Mouse (Mus musculus): ENCODE results near the gene Olfr837. TPM values are rescaled to one million over a fixed set of nuclear protein-coding genes. Genes with fewer than 3 reads are reported as not detected.
"Not testable (repeated sequence)": the region's sequence is repeated elsewhere in the genome, so short reads cannot be mapped to it uniquely, and the experiment has no call there.

Olfr837 gene
- total RNA-seq (2021) = not detected in 2 replicates
- long read RNA-seq = 0 reads

GRCm38 (mm10) chr9:19136017-19136416 is at the start of gene Olfr837:
Gene Olfr837, plus strand, starts transcription at chr9:19136317.
- no peak for DNase-seq

- DNase-seq = not testable (repeated sequence)
These were observed 43.0 kb upstream of the Olfr837 start for GRCm38 (mm10) chr9:19092889-19093753.

- DNase-seq = no peak
These were observed 38.8 kb upstream of the Olfr837 start for GRCm38 (mm10) chr9:19097286-19097685.

- DNase-seq = no peak
These were observed 16.0 kb upstream of the Olfr837 start, which contains the start of gene Olfr836 for GRCm38 (mm10) chr9:19120082-19120481. Gene Olfr836, plus strand, starts transcription at chr9:19120382.

GRCm38 (mm10) chr9:19177212-19177611 is 41.1 kb downstream of the Olfr837 start, which contains the start of gene Olfr839-ps1:
Gene Olfr839-ps1, minus strand, starts transcription at chr9:19177312.
- DNase-seq = no peak

Other genes with a start within 250 kb of the Olfr837 start
- not detected in 2 replicates for gene Olfr832, start 199.2 kb upstream of the Olfr837 start, total RNA-seq (2021)
- not detected in 2 replicates for gene Olfr834, start 148.3 kb upstream of the Olfr837 start, total RNA-seq (2021)
- gene Olfr835, start 103.6 kb upstream of the Olfr837 start, total RNA-seq (2021) = not detected in 2 replicates
- gene Olfr836, start 15.9 kb upstream of the Olfr837 start, total RNA-seq (2021) = not detected in 2 replicates
- gene Olfr839-ps1, start 41.0 kb downstream of the Olfr837 start, total RNA-seq (2021) = 0.03 TPM in 1 of 2 replicates, not detected in the other
- not detected in 2 replicates for gene Olfr843, start 115.7 kb downstream of the Olfr837 start, total RNA-seq (2021)
- gene Olfr844, start 180.0 kb downstream of the Olfr837 start, total RNA-seq (2021) = not detected in 2 replicates
- gene Olfr845, start 200.1 kb downstream of the Olfr837 start, total RNA-seq (2021) = not detected in 2 replicates
- gene Olfr846, start 227.7 kb downstream of the Olfr837 start, total RNA-seq (2021) = not detected in 2 replicates
- not detected in 2 replicates for gene Olfr847, start 242.4 kb downstream of the Olfr837 start, total RNA-seq (2021)